Mouse (Mus musculus) heart, embryonic 16.5 days (tissue): ENCODE data around the gene Perm1. TPM values are rescaled to one million over a fixed set of nuclear protein-coding genes. Genes with fewer than 3 reads are reported as not detected.

ENCODE experiments used
- ATAC-seq: fragments of 200-750 bp; cut with Nextera tagmentation; replicated peaks from 2 replicates; pipeline ENCODE4 v1.8.0; 2017; ENCODE audit warnings: moderate number of reproducible peaks; ENCODE audit not compliant: insufficient read depth, low FRiP score; ENCODE audit errors: extremely low read depth
- H3K27ac ChIP-seq: fragments of 300-500 bp; sonication (generic); 2 replicates; pipeline ENCODE4 v1.5.1; 2014; ENCODE audit warnings: mild to moderate bottlenecking, low read length, control low read depth, moderate library complexity
- H3K27me3 ChIP-seq: fragments of 300-500 bp; sonication (generic); 2 replicates; pipeline ENCODE4 v1.6.1; 2014; ENCODE audit warnings: low read length, mixed read lengths; ENCODE audit not compliant: control insufficient read depth, insufficient read depth
- H3K36me3 ChIP-seq: fragments of 300-500 bp; sonication (generic); 2 replicates; pipeline ENCODE4 v1.6.1; 2014; ENCODE audit not compliant: control insufficient read depth, insufficient read depth
- H3K4me1 ChIP-seq: fragments of 300-500 bp; sonication (generic); 2 replicates; pipeline ENCODE4 v1.6.1; 2014; ENCODE audit warnings: low read length, mixed read lengths; ENCODE audit not compliant: control insufficient read depth, insufficient read depth
- H3K4me2 ChIP-seq: fragments of 300-500 bp; sonication (generic); 2 replicates; pipeline ENCODE4 v1.6.1; 2014; ENCODE audit warnings: low read depth, mild to moderate bottlenecking, control low read depth, low read length
- H3K4me3 ChIP-seq: fragments of 300-500 bp; sonication (generic); 2 replicates; pipeline ENCODE4 v1.5.1; 2014; ENCODE audit warnings: mild to moderate bottlenecking, control low read depth, low read length
- H3K9ac ChIP-seq: fragments of 300-500 bp; sonication (generic); 2 replicates; pipeline ENCODE4 v1.6.1; 2014; ENCODE audit warnings: low read length, control low read depth
- H3K9me3 ChIP-seq: fragments of 300-500 bp; sonication (generic); replicated peaks from 2 replicates; pipeline ENCODE4 v1.6.1; 2016; ENCODE audit warnings: low read length; ENCODE audit not compliant: control insufficient read depth
- whole genome bisulfite sequencing: fragments of 180-500 bp; shearing (Covaris S2); extraction: QIAGEN DNeasy Blood & Tissue Kit; methylation state at CpG from one replicate; pipeline ENCODE4 v1.1.7; 2014; 5-methylcytosine and 5-hydroxymethylcytosine counted together
- polyA plus RNA-seq: library from polyadenylated mRNA; unstranded; fragments of >200 nt; fragmentation: Nextera tagmentation; extraction: Ambion mirVana; gene quantifications from 2 replicates; pipeline ENCODE4 v1.2.1, GENCODE M21; 2015

Gene Perm1
- polyA plus RNA-seq, 1 experiment from 2014 or later: 16.8 TPM

DNA sequence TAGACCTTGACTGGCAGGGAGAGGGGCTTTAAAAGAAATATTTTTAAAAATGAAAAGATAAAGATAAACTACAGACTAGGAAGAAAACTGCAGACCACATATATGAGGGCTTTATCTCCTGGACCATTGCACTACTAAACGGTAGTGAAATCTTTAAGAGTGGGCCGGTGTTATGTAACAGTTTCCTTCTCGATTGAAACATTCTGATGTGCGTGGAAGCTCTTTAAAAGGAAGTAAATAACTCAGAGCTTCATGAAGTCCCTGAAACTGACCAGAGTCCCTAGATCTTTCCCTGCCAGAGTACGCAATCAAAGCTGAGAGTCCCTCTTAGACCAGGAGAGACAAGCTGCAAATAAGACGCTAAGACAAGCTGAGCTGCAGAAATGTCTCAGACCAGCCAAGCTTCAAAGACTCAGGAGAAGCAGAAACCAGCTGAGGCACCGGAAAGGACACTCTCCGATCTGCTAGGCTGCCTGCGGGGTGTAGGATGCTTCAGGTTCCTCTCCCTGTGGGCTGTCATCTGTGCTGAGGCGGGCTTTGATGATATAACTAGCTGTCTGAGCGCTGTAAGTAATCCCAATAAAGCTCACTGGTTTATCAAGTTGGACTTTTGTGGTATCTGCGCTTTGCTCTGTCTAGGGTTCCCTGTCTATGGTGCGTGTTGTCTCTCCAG, 5.6 kb upstream of the Perm1 start:
- Histone ChIP-seq H3K9me3 (no peaks in the 10 kb centered on the region; the same call in 1 of the 2 replicates), H3K36me3 (peaks cover 9% of the 10 kb centered on the region; the same call in 1 of the 2 replicates), H3K9ac (peak overlapping the region; percentile 25; the same call in 1 of the 2 replicates), H3K4me3 (no peak overlapping the region), H3K27me3 (no peaks in the 10 kb centered on the region), H3K4me2 (no peak overlapping the region), H3K4me1 (peaks cover 4% of the 10 kb centered on the region; the same call in 1 of the 2 replicates), H3K27ac (no peak overlapping the region)
- 63% methylated on average over 13 of the region's 13 CpGs for WGBS
- no peak for ATAC-seq

DNA sequence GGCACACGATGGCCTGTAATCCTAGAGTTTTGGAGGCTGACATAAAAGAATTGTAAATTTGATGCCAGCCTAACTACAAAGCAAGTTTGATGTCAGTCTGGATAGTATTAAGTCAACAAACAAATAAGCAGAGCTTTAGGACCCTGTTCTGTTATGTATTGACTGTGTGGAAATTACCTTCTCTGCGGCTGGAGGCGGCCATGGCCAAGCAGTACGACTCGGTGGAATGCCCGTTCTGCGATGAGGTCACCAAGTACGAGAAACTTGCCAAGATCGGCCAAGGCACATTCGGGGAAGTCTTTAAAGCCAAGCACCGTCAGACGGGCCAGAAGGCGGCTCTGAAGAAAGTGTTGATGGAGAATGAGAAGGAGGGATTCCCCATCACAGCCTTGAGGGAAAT, 2.5 kb upstream of the Perm1 start:
- peaks cover 3% of the 10 kb centered on the region; the same call in 1 of the 2 replicates for H3K36me3 ChIP-seq
- 90% methylated on average over 13 of the region's 13 CpGs for WGBS
- peaks cover 15% of the 10 kb centered on the region for H3K4me1 ChIP-seq
- H3K27me3 ChIP-seq: no peaks in the 10 kb centered on the region
- no peak for ATAC-seq
- no peak overlapping the region for H3K4me3 ChIP-seq
- no peak overlapping the region for H3K27ac ChIP-seq
- no peak overlapping the region for H3K9ac ChIP-seq
- H3K4me2 ChIP-seq: no peak overlapping the region
- H3K9me3 ChIP-seq: no peaks in the 10 kb centered on the region

DNA sequence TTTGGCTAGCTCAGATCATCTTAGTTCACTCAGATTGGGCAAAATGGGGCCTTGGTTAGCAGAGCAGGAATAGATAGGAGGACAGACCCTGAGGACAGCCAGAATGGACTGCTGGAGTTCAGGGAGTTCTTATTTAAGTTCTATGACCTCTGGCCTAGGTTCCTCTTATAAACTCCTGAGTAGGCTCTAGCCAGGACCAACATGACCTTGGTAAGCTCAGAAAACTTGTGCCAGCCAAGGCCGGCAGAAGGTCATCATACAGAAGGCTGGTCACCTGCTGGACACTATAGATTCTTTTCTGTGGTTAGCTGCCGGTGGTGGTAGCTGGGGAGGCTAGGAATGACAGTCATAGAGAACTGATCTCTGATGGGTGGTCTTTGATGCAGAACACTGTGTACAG, 528 bp downstream of the Perm1 start:
- Histone ChIP-seq H3K4me1 (peaks cover 21% of the 10 kb centered on the region), H3K9me3 (no peaks in the 10 kb centered on the region), H3K4me3 (peak overlapping the region; percentile 36), H3K9ac (peak overlapping the region; percentile 57), H3K4me2 (peak overlapping the region; percentile 55), H3K36me3 (peaks cover 4% of the 10 kb centered on the region; the same call in 1 of the 2 replicates), H3K27me3 (no peaks in the 10 kb centered on the region), H3K27ac (peak overlapping the region; percentile 83)
- 75% methylated on average over 2 of the region's 2 CpGs for WGBS
- no peak for ATAC-seq

DNA sequence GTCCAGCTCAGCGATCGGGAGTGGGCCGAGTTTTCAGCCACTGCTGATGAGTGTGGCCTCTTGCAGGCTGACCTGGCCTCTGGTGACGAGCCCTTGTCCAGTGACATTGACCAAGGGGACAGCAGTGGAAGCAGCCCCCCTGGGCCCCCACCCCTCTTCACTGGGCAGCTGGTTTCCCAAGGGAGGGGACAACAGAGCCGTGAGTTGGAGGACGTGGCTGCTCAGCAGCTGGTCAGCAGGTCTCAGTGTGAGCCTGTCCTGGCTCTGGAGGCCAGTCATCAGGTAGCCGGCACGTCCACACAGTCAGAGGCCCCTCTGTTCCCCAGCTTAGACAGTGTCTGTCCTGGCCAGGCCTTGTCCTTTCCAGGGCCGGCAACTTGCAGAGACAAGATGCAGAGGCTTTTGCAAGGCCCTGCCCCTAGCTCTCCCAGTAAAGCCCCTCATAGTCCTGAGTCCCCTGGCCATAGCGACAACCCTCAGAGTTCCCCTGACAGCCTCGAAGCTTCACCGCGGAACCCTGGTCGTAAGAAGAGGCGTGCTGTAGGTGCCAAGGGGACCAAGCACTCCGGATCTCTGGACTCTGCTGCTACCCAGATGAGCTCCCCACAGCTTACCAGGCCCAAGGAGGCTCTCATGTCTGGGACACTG, 1.5 kb downstream of the Perm1 start:
- Histone ChIP-seq H3K9me3 (no peaks in the 10 kb centered on the region), H3K27ac (peak overlapping the region; percentile 67), H3K27me3 (no peaks in the 10 kb centered on the region), H3K36me3 (peaks cover 4% of the 10 kb centered on the region; the same call in 1 of the 2 replicates), H3K4me3 (peak overlapping the region; percentile 36), H3K4me2 (peak overlapping the region; percentile 55), H3K9ac (peak overlapping the region; percentile 70), H3K4me1 (peaks cover 21% of the 10 kb centered on the region)
- WGBS: 62% methylated on average over 16 of the region's 16 CpGs
- no peak; the same call in 1 of the 2 replicates for ATAC-seq

DNA sequence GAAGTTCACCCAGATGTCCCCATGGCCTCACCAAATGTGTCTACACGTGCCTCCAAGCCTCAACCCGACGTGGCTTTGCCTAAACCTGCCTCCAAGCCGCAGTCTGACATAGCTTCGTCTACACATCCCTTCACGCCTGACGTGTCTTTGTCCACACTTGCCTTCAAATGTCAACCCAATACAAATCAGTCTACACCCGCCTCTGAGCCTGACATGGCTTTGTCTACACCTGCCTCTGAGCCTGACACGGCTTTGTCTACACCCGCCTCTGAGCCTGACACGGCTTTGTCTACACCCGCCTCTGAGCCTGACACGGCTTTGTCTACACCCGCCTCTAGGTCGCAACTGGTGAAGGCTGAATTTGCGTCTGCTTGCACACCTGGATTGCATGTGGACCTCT, 2.2 kb downstream of the Perm1 start:
- peak overlapping the region; percentile 70 for H3K9ac ChIP-seq
- no peak overlapping the region; the same call in 1 of the 2 replicates for H3K27ac ChIP-seq
- no peak overlapping the region; the same call in 1 of the 2 replicates for H3K4me3 ChIP-seq
- no peaks in the 10 kb centered on the region for H3K27me3 ChIP-seq
- H3K9me3 ChIP-seq: no peaks in the 10 kb centered on the region
- 81% methylated on average over 16 of the region's 16 CpGs for WGBS
- no peak for ATAC-seq
- H3K4me1 ChIP-seq: peaks cover 21% of the 10 kb centered on the region
- H3K36me3 ChIP-seq: peaks cover 4% of the 10 kb centered on the region; the same call in 1 of the 2 replicates
- peak overlapping the region; percentile 55 for H3K4me2 ChIP-seq

DNA sequence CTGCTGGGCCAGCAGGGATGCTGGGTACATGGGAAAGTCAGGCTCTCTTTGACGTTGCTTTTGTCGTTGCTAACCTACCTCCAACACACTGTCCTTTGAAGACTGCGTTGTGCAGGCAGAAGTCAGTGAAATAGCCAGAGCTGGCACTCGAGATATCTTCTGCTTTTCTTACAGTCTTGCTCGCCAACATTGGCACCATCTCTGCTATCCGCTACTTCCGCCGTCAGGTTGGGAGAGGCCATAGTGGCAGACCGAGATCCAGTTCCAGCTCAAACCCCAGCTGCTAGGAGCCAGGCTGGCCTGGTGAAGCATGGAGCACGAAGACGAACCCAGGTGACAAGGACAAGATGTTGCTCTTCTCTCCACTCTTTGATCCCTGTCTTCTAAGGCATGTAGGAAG, 4.3 kb downstream of the Perm1 start:
- Histone ChIP-seq H3K9me3 (no peaks in the 10 kb centered on the region), H3K27me3 (no peaks in the 10 kb centered on the region), H3K4me1 (peaks cover 21% of the 10 kb centered on the region), H3K27ac (no peak overlapping the region), H3K36me3 (peaks cover 6% of the 10 kb centered on the region; the same call in 1 of the 2 replicates), H3K4me3 (no peak overlapping the region), H3K9ac (no peak overlapping the region), H3K4me2 (no peak overlapping the region)
- WGBS: 87% methylated on average over 11 of the region's 11 CpGs
- ATAC-seq: no peak

DNA sequence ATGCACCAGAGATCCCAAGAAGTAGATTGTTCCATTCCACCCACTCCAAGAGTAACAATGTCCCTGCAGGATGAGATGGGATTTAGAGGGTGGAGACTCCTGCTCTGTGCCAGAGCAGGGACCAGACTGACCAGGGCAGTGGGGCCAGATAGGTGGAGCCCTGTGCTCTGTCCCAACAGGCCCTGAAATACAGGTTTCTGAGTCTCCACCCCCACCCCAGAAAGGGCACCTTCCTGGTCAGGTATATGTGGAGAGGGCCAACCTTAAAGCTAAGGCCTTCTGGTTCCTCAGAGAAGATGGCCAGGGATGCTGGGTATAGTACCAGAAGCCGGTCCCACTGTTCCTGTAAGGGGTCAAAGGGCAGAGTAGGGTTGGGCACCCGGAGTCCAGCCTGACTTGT, 8.6 kb downstream of the Perm1 start:
- Histone ChIP-seq H3K9ac (no peak overlapping the region), H3K27ac (no peak overlapping the region), H3K27me3 (no peaks in the 10 kb centered on the region), H3K36me3 (peaks cover 6% of the 10 kb centered on the region; the same call in 1 of the 2 replicates), H3K4me2 (no peak overlapping the region), H3K9me3 (no peaks in the 10 kb centered on the region), H3K4me3 (no peak overlapping the region), H3K4me1 (peaks cover 11% of the 10 kb centered on the region)
- WGBS: 78% methylated on average over 2 of the region's 2 CpGs
- ATAC-seq: no peak

DNA sequence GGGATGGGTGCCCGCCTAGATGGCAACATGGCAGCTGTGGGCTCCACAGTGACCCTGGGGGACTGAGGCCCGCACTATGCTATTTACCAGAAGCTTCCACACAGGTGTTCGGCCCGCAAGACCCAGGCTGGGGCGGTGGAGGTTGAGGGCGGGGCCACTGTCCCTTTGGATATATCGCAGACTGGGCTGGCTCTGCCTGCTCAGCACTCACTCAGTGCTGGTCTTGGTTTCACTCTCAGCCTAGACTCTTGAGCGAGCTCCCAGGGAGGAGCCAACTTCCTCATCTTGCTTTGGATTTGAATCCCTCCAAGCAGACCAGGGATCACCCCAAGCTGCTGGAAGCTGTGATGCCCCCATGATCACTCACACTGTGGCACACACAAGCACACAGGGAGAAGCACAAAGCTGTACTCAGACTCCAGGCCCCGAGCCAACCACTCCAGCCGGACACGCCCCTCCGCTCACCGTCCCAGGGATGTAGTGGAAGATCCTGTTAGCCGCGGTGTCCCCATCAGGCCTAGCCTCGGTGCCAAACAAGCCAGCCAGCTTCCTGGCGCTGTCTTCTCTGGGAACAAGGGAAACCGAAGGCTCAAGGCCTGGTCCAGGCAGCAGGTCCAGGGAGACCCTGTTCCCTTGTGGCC, 12.2 kb downstream of the Perm1 start:
- Histone ChIP-seq H3K4me3 (peak overlapping the region; percentile 19; the same call in 1 of the 2 replicates), H3K36me3 (peaks cover 27% of the 10 kb centered on the region), H3K4me2 (peak overlapping the region; percentile 23), H3K9ac (peak overlapping the region; percentile 21; the same call in 1 of the 2 replicates), H3K27ac (no peak overlapping the region), H3K9me3 (no peaks in the 10 kb centered on the region), H3K27me3 (no peaks in the 10 kb centered on the region), H3K4me1 (peaks cover 8% of the 10 kb centered on the region)
- WGBS: 32% methylated on average over 18 of the region's 18 CpGs
- 0 out of 2 replicates have a peak, but pooled peaks have one; percentile 34 for ATAC-seq
